Mouse (Mus musculus): ENCODE results near the gene Emilin2. TPM values are rescaled to one million over a fixed set of nuclear protein-coding genes. Genes with fewer than 3 reads are reported as not detected.

Emilin2 gene
- polyA plus RNA-seq, 1 experiment, result 2.6 TPM

- H3K36me3 ChIP-seq (ENCODE audit: control insufficient read depth, insufficient read depth, low read length, poor library complexity, severe bottlenecking), result 0 out of 2 replicates have a peak, but pooled peaks cover 3% of the 10 kb centered on the region
- H3K27me3 ChIP-seq (ENCODE audit: control insufficient read depth, insufficient read depth, low read length, poor library complexity, severe bottlenecking), result no peaks in the 10 kb centered on the region
- no peak overlapping the region for H3K9ac ChIP-seq (ENCODE audit: low read depth, poor library complexity, severe bottlenecking)
- no peaks in the 10 kb centered on the region for H3K9me3 ChIP-seq (replicated peaks; ENCODE audit: control insufficient read depth, insufficient read depth, low read length, poor library complexity, severe bottlenecking)
- H3K4me3 ChIP-seq (ENCODE audit: low read depth, low read length), result no peak overlapping the region
- no peaks in the 10 kb centered on the region for H3K4me1 ChIP-seq (ENCODE audit: control insufficient read depth, insufficient read depth, low read length)
- no peak overlapping the region for H3K27ac ChIP-seq (ENCODE audit: insufficient read depth, low read length)
- TF ChIP-seq CTCF (IDR thresholded peaks at IDR 0.05; ENCODE audit: low read depth, low read length), result no peak
- TF ChIP-seq POLR2A (IDR thresholded peaks at IDR 0.05; ENCODE audit: insufficient read depth, low read length), result no peak
- TF ChIP-seq EP300 (IDR thresholded peaks at IDR 0.05; ENCODE audit: insufficient read depth, low read depth, low read length), result no peak
Observed at GRCm38 (mm10) chr17:71242666-71243065, 69.1 kb downstream of the Emilin2 start.

- no peaks in the 10 kb centered on the region for H3K27me3 ChIP-seq (ENCODE audit: control insufficient read depth, insufficient read depth, low read length, poor library complexity, severe bottlenecking)
- 0 out of 2 replicates have a peak, but pooled peaks cover 3% of the 10 kb centered on the region for H3K36me3 ChIP-seq (ENCODE audit: control insufficient read depth, insufficient read depth, low read length, poor library complexity, severe bottlenecking)
Observed at GRCm38 (mm10) chr17:71240811-71241210, 71.0 kb downstream of the Emilin2 start.

GRCm38 (mm10) chr17:71238494-71238893 lies 73.3 kb downstream of the Emilin2 start:
- Histone ChIP-seq H3K4me1 (ENCODE audit: control insufficient read depth, insufficient read depth, low read length) (no peaks in the 10 kb centered on the region), H3K4me3 (ENCODE audit: low read depth, low read length) (no peak overlapping the region), H3K9me3 (replicated peaks; ENCODE audit: control insufficient read depth, insufficient read depth, low read length, poor library complexity, severe bottlenecking) (no peaks in the 10 kb centered on the region), H3K27me3 (ENCODE audit: control insufficient read depth, insufficient read depth, low read length, poor library complexity, severe bottlenecking) (no peaks in the 10 kb centered on the region), H3K36me3 (ENCODE audit: control insufficient read depth, insufficient read depth, low read length, poor library complexity, severe bottlenecking) (0 out of 2 replicates have a peak, but pooled peaks cover 3% of the 10 kb centered on the region), H3K27ac (ENCODE audit: insufficient read depth, low read length) (no peak overlapping the region), H3K9ac (ENCODE audit: low read depth, poor library complexity, severe bottlenecking) (no peak overlapping the region)
- TF ChIP-seq POLR2A (IDR thresholded peaks at IDR 0.05; ENCODE audit: insufficient read depth, low read length), result no peak
- TF ChIP-seq CTCF (IDR thresholded peaks at IDR 0.05; ENCODE audit: low read depth, low read length), result no peak
- TF ChIP-seq EP300 (IDR thresholded peaks at IDR 0.05; ENCODE audit: insufficient read depth, low read depth, low read length), result no peak

More at GRCm38 (mm10) chr17:71240811-71241210, 71.0 kb downstream of the Emilin2 start:
- H3K27ac ChIP-seq (ENCODE audit: insufficient read depth, low read length), result no peak overlapping the region
- no peaks in the 10 kb centered on the region for H3K4me1 ChIP-seq (ENCODE audit: control insufficient read depth, insufficient read depth, low read length)
- TF ChIP-seq CTCF (IDR thresholded peaks at IDR 0.05; ENCODE audit: low read depth, low read length) (no peak), POLR2A (IDR thresholded peaks at IDR 0.05; ENCODE audit: insufficient read depth, low read length) (no peak), EP300 (IDR thresholded peaks at IDR 0.05; ENCODE audit: insufficient read depth, low read depth, low read length) (no peak)
- no peak overlapping the region for H3K9ac ChIP-seq (ENCODE audit: low read depth, poor library complexity, severe bottlenecking)
- no peaks in the 10 kb centered on the region for H3K9me3 ChIP-seq (replicated peaks; ENCODE audit: control insufficient read depth, insufficient read depth, low read length, poor library complexity, severe bottlenecking)
- H3K4me3 ChIP-seq (ENCODE audit: low read depth, low read length), result no peak overlapping the region

- no peak for TF ChIP-seq CTCF (IDR thresholded peaks at IDR 0.05; ENCODE audit: low read depth, low read length)
- TF ChIP-seq EP300 (IDR thresholded peaks at IDR 0.05; ENCODE audit: insufficient read depth, low read depth, low read length), result no peak
- no peak for TF ChIP-seq POLR2A (IDR thresholded peaks at IDR 0.05; ENCODE audit: insufficient read depth, low read length)
- Histone ChIP-seq H3K4me3 (ENCODE audit: low read depth, low read length) (no peak overlapping the region), H3K36me3 (ENCODE audit: control insufficient read depth, insufficient read depth, low read length, poor library complexity, severe bottlenecking) (0 out of 2 replicates have a peak, but pooled peaks cover 3% of the 10 kb centered on the region), H3K9me3 (replicated peaks; ENCODE audit: control insufficient read depth, insufficient read depth, low read length, poor library complexity, severe bottlenecking) (no peaks in the 10 kb centered on the region), H3K9ac (ENCODE audit: low read depth, poor library complexity, severe bottlenecking) (no peak overlapping the region), H3K27me3 (ENCODE audit: control insufficient read depth, insufficient read depth, low read length, poor library complexity, severe bottlenecking) (no peaks in the 10 kb centered on the region), H3K27ac (ENCODE audit: insufficient read depth, low read length) (no peak overlapping the region), H3K4me1 (ENCODE audit: control insufficient read depth, insufficient read depth, low read length) (no peaks in the 10 kb centered on the region)
Observed at GRCm38 (mm10) chr17:71235229-71235958, 76.4 kb downstream of the Emilin2 start.

GRCm38 (mm10) chr17:71234041-71234594 lies 77.7 kb downstream of the Emilin2 start:
- Histone ChIP-seq H3K9ac (ENCODE audit: low read depth, poor library complexity, severe bottlenecking) (no peak overlapping the region), H3K9me3 (replicated peaks; ENCODE audit: control insufficient read depth, insufficient read depth, low read length, poor library complexity, severe bottlenecking) (no peaks in the 10 kb centered on the region), H3K27ac (ENCODE audit: insufficient read depth, low read length) (no peak overlapping the region), H3K36me3 (ENCODE audit: control insufficient read depth, insufficient read depth, low read length, poor library complexity, severe bottlenecking) (0 out of 2 replicates have a peak, but pooled peaks cover 3% of the 10 kb centered on the region), H3K4me1 (ENCODE audit: control insufficient read depth, insufficient read depth, low read length) (no peaks in the 10 kb centered on the region), H3K4me3 (ENCODE audit: low read depth, low read length) (no peak overlapping the region), H3K27me3 (ENCODE audit: control insufficient read depth, insufficient read depth, low read length, poor library complexity, severe bottlenecking) (no peaks in the 10 kb centered on the region)
- TF ChIP-seq EP300 (IDR thresholded peaks at IDR 0.05; ENCODE audit: insufficient read depth, low read depth, low read length) (no peak), POLR2A (IDR thresholded peaks at IDR 0.05; ENCODE audit: insufficient read depth, low read length) (no peak), CTCF (IDR thresholded peaks at IDR 0.05; ENCODE audit: low read depth, low read length) (no peak)

- H3K36me3 ChIP-seq (ENCODE audit: control insufficient read depth, insufficient read depth, low read length, poor library complexity, severe bottlenecking), result no peaks in the 10 kb centered on the region
- H3K4me1 ChIP-seq (ENCODE audit: control insufficient read depth, insufficient read depth, low read length), result no peaks in the 10 kb centered on the region
- no peaks in the 10 kb centered on the region for H3K27me3 ChIP-seq (ENCODE audit: control insufficient read depth, insufficient read depth, low read length, poor library complexity, severe bottlenecking)
- no peaks in the 10 kb centered on the region for H3K9me3 ChIP-seq (replicated peaks; ENCODE audit: control insufficient read depth, insufficient read depth, low read length, poor library complexity, severe bottlenecking)
- H3K4me3 ChIP-seq (ENCODE audit: low read depth, low read length), result no peak overlapping the region
- TF ChIP-seq POLR2A (IDR thresholded peaks at IDR 0.05; ENCODE audit: insufficient read depth, low read length) (no peak), EP300 (IDR thresholded peaks at IDR 0.05; ENCODE audit: insufficient read depth, low read depth, low read length) (no peak), CTCF (IDR thresholded peaks at IDR 0.05; ENCODE audit: low read depth, low read length) (no peak)
- no peak overlapping the region for H3K9ac ChIP-seq (ENCODE audit: low read depth, poor library complexity, severe bottlenecking)
- H3K27ac ChIP-seq (ENCODE audit: insufficient read depth, low read length), result no peak overlapping the region
Observed at GRCm38 (mm10) chr17:71233210-71233609, 78.6 kb downstream of the Emilin2 start.
